Mouse (Mus musculus) MEL (cell line): Measurements from ENCODE around the gene Eef1a2.

ENCODE experiments used
- CHD2 ChIP-seq: IDR thresholded peaks from 2 replicates; pipeline ENCODE4 v1.6.1; 2011; ENCODE audit warnings: low read length, improper control_type of control experiment
- CTCF ChIP-seq, 3 experiments: IDR thresholded peaks in 2 of 3; conservative IDR thresholded peaks in 1 of 3; 2 replicates each; pipeline ENCODE4 v1.5.1; 2011 to 2012; ENCODE audit warnings: low read length in 3 of 3, low read depth in 2 of 3, mild to moderate bottlenecking in 2 of 3, improper control_type of control experiment in 1 of 3, inconsistent platforms in 1 of 3, mixed read lengths in 1 of 3, moderate library complexity in 1 of 3; ENCODE audit not compliant: control insufficient read depth in 1 of 3, insufficient read depth in 1 of 3, poor library complexity in 1 of 3, severe bottlenecking in 1 of 3
- EP300 ChIP-seq, 2 experiments: IDR thresholded peaks; 2 replicates each; pipeline ENCODE4 v1.6.1; 2011; ENCODE audit warnings: improper control_type of control experiment in 2 of 2, low read length in 2 of 2, low read depth in 1 of 2, mild to moderate bottlenecking in 1 of 2
- MAX ChIP-seq: IDR thresholded peaks from 2 replicates; pipeline ENCODE4 v1.6.1; 2011; ENCODE audit warnings: low read length, improper control_type of control experiment
- MAZ ChIP-seq: IDR thresholded peaks from 2 replicates; pipeline ENCODE4 v1.6.1; 2012; ENCODE audit warnings: low read depth, mild to moderate bottlenecking, inconsistent platforms, low read length, improper control_type of control experiment
- MYC ChIP-seq: IDR thresholded peaks from 2 replicates; pipeline ENCODE4 v1.6.1; 2011; ENCODE audit warnings: low read depth, mild to moderate bottlenecking, low read length, improper control_type of control experiment, moderate library complexity
- RAD21 ChIP-seq: IDR thresholded peaks from 2 replicates; pipeline ENCODE4 v1.6.1; 2011; ENCODE audit warnings: mild to moderate bottlenecking, low read depth, low read length, improper control_type of control experiment
- SMC3 ChIP-seq: IDR thresholded peaks from 2 replicates; pipeline ENCODE4 v1.6.1; 2011; ENCODE audit warnings: low read depth, low read length, improper control_type of control experiment

DNA sequence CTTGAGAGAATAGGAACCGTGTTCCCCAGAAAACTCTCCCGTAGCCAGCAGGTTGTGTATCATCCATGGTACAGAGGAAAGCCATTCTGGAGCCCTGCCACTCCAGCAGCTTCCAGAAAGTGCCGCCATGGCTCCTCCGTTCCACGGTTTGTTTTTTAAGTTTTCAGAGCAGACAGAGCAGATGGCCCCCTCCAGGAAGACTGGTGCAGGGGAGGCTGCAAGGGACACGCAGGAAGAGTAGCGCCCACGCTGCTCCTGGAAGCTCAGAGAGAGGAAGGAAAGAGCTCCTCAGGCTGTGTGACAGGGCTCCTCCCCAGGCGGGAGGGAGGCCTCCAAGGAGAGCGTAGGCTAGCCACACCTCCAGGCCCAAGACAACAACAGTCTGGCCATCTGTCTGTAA is 36.9 kb downstream of the Eef1a2 start:
- TF ChIP-seq MAZ: no peak
- TF ChIP-seq EP300 (IDR thresholded peaks at IDR 0.05; ENCODE audit: low read depth in 1 of 2, low read length in 2 of 2): no peak
- TF ChIP-seq CTCF (IDR thresholded peaks at IDR 0.05 in 2 of 3, conservative IDR thresholded peaks at IDR 0.05 in 1 of 3; ENCODE audit: control insufficient read depth in 1 of 3, insufficient read depth in 1 of 3, low read depth in 2 of 3, low read length in 3 of 3, poor library complexity in 1 of 3, severe bottlenecking in 1 of 3): no peak
- no peak for TF ChIP-seq CHD2
- TF ChIP-seq MYC: no peak
- no peak for TF ChIP-seq RAD21
- TF ChIP-seq SMC3: no peak
- TF ChIP-seq MAX: no peak
